Mouse (Mus musculus) ES-CJ7 (cell line): ENCODE measurements around the gene Rbm20.

Experiments
- DNase-seq: peaks from one replicate; pipeline ENCODE4 v3.0.0; 2011; ENCODE audit warnings: low read depth, low spot score

Rbm20 gene

DNA sequence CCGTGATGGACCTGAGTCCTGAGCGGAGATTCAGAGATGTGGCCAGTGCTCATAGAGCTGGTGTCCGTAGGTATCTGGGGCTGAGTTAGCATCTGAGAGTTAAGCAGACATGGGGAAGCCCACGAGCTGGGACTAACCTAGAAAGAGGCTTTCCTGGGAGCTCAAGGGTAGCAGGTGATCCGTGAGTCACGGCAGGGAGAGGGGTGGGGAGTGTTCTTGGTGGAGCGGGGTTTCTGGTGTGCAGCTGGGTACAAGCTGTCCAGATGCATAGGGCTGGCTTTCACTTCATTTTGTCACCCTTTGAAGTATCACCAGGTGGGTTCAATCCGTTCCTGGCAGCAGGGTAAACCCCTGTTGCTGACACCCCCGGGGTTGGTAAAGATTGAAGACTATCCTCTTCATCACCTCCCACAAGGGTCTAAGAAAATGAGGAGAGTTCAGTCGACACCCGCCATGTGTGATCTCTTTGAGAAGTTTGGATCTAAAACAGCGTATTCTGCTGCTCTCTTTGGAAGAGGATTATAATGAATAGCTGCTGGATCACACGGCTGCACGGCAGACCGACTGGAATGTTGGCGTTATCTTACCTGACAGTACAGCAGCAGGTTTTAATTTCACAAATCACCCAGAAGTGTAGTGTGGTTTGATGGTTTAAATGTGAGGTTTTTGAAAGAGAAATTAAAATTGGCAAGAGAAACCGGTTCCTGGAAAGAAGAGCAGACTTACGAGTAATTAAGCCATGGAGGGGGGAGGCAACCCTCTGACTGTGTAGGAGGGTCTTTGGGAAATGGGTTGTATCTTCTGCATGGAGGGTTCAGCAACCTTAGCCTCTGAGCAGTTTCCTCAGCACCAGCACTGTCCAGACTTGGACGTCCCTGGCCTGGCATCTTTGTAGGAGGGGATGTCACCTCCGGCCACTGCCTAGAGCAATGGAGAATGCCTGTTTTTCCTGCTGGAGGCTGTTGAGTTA is 114.9 kb downstream of the Rbm20 start:
- DNase-seq: no peak

DNA sequence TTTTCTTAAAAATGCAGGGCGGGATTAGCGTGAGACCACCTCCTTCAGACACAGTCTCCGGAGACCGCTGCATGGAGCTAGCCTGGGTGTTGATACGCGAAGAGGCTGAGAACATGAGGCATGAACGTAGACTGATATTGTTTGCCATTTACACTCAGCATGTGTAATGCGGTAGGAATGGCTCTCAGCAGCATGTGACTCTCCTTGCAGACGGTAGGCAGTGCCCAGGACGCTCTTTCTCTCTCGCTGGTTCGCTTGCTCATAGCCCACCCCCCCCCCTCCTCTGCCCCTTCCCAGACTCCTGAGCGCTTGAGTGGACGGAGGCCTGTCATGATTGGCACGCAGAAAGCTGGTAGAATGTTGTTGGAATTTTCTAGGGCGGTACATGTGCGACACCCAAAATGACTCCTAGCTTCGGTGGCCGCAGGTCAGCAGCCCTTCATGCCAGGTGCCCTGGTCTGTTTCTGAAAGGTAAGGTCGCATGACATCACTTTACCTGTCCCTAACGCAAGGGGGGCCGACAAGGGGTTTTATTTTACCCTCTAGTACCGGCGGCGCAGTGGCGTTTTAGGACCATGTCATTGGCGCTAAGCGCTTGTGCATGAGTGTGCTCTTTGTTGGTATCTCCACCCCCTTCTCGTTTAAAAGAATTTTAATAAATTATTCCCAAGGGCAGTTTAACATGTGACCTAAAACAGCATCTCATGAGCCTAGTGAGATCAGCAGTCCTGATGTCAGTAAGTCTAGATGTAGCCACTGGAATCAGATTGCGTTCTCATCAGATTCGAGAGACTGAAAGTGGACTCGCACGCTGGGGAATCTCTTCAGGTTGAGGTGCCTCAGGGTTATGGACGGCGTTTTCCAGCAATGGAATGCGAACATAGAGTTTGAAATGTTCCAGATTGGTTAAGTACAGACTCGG is 116.1 kb downstream of the Rbm20 start:
- no peak for DNase-seq

GRCm38 (mm10) chr19:53793994-53794890 is 117.1 kb downstream of the Rbm20 start:
- DNase-seq: no peak

- DNase-seq: no peak
Measured at GRCm38 (mm10) chr19:53794996-53795395, 117.9 kb downstream of the Rbm20 start.

DNA sequence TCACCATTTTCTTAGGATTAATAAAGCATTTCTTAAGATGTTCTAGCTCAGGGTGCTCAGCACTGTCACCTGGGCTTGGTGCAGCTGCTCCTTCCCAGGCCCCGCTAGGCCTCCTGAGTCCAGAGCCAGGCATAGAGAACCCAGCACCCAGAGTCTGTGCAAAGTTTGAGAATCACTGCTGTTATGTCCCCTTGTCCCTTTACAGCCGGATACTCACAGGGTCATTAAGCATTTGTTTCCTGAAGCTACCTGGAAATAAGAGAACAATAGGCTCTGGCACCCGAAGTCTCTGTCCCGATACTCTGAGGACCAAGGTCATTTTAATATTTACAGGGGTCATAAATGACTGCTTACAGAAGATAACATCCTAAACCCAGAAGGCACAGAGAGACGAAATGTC is 118.9 kb downstream of the Rbm20 start:
- DNase-seq: no peak

GRCm38 (mm10) chr19:53797770-53798169 is 120.7 kb downstream of the Rbm20 start:
- DNase-seq: no peak

DNA sequence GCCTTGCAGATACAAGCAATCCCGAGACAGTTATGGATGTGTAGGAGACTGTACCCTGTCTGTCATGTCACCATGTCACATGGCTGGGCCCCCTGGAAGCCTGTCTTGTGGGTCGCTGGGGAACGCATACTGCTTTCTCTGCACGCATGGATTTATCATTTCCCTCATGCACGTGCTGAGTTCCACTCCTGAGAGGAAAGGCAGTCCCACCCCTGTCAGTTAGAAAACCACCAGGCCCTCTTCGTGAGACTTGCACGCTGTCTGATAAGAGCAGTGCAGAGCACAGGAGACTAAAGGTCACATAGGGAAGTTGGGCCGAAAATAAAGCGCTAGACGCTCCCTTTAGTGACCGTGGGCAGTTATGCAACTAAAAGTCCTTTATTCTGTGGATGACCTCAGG is 122.8 kb downstream of the Rbm20 start:
- no peak for DNase-seq

GRCm38 (mm10) chr19:53800365-53800999 is 123.4 kb downstream of the Rbm20 start:
- DNase-seq: no peak

GRCm38 (mm10) chr19:53801380-53801779 is 124.3 kb downstream of the Rbm20 start:
- no peak for DNase-seq

DNA sequence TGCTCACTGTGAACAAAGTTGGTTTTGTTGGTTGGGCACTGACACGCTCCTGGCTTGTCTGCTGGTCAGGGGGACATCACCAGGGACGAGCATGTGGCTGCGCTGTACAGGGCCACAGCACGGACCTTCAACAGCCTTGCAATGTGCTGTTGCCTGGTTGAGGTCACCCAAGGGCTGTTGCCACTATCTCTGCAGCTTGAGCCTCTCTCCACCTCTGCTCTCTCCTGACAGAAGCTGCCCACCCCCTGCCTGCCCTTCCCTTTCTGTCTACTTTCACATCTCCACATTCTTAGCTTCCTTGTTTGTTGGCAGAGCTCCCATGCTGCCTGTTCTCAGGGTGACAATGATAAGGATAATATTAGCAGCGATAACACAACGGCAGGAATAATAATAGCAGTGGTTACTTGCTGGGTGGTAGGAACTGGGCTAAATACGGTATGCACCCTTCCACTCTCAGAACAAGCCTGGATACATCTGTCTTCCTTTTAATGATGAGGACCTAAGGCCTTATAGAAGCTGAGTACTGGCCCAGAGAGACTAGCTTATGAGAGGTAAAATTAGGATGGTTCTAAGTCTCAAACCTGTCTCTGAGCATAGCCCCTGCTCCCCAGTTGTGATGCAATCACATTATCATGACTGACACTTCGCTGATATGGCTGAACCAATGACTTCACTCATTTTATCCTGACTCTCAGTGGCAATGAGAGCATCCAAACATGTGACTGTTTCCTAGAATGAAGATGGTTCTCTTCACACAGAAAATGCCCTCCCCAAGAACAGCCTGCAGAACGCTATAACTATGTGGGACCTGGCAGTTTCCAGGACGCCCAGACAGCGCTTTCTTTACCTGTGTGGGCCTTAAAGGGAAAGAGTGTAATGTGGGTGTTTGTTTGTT is 124.9 kb downstream of the Rbm20 start:
- no peak for DNase-seq

DNA sequence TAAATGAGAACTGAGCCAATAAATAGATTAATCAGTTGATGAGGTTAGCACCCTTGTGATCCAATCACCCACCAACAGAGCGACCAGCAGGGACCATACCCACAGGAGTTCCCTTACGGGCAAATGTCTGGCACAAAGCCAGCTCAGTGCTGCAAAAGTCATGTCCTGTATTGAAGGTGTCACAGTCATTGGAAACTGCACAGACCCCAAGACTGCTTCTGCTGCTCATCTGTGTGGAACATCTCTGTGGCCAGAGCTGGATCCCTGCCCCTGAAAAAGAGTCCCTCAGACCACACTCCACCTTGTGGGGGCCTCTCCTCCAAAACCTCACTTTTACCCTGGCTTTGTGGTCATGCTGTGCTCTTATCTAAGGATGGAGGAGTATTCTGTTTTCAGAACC is 126.8 kb downstream of the Rbm20 start:
- no peak for DNase-seq

DNA sequence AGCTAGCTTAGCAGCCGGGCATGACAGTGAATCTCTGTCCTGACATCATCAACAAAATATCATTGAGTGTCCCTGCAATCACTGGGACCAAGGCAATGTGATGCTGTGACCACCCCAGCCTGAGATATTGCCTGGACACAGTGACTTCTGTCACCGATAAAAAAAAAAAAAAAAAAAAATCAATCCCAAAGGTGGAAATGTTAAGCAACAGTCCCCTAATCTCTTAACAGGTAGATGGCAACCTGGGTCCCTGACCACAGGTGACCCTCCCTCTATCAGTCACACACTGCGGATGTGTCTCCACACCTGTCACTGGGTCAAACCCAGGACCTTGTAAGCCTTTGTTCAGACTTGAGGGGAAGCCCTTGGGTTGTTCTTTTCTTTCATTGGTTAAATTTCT is 128.0 kb downstream of the Rbm20 start:
- no peak for DNase-seq

DNA sequence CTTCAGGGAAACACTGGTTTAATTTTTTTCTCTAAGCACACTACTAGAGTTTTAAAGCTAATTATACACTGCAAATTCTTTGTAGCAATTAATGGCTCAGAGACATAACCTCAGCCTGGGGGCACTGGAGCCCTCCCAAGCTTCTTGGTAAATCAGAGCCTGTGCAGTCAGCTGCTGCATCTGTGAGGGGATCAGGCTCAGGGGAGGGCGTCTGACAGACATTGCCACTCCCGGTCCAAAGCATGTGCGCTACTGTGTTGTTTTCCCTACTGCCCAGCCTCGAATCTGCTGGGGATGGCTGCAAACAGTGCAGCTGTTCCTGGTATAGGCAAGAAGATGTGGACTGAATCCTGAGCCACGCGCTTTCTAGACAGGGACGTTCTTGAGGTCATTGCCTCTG is 129.0 kb downstream of the Rbm20 start:
- no peak for DNase-seq

DNA sequence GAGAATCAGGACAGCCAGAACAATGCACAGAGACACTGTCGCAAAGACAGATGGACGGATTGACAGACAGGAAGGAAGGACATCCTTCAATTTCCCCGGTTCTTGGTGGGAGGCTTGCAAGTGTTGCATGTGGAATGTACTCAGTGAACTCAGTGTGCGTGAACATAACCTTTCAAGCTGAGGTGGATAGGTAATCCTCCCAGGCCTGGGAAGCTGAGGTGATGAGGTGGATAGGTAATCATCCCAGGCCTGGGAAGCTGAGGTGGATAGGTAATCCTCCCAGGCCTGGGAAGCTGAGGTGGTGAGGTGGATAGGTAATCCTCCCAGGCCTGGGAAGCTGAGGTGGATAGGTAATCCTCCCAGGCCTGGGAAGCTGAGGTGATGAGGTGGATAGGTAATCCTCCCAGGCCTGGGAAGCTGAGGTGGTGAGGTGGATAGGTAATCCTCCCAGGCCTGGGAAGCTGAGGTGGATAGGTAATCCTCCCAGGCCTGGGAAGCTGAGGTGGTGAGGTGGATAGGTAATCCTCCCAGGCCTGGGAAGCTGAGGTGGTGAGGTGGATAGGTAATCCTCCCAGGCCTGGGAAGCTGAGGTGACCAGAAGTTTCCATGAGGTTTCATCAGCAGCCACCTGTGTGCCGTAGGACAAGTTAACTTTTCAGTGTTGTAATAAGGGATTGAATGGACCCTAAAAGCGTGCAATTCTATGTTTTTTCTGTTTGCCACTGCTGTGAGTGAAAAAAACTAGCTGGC is 129.6 kb downstream of the Rbm20 start:
- peak; percentile 27 for DNase-seq

GRCm38 (mm10) chr19:53807276-53807801 is 130.2 kb downstream of the Rbm20 start:
- DNase-seq: no peak

- DNase-seq: no peak
Measured at GRCm38 (mm10) chr19:53808041-53808777, 131.1 kb downstream of the Rbm20 start.

DNA sequence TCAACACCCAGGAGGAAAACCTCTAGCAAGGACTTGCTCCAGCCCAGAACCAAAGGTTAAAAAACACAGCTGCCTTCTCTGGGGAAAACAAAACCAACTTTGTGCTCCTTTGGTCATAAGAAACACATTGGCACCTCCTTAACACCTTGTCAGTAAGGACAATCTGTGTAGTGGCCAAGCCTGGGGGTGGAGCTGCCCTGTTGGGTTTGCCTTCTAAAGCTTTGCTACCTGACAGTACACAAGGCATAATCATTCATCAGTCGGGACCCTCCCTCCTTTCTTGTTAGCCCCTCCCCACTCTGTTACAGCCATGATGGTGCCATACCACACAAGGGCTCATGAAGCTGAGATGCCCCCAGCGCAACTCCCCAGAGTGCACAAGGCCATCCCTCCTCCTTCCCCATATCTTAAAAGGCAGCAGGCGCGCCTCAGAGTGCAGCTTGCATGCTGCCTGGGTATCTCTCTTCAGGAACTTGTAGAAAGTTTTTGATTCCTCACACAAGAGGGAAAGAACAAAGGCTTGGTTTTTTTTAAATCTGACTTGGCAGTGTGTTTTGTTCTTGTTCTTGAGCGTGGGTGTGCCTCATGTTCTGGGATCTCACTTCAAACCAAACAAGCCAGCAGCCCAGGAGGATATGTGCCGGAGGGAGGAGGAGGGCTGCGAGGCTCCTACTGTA is 132.2 kb downstream of the Rbm20 start:
- no peak for DNase-seq

GRCm38 (mm10) chr19:53810024-53810423 is 132.9 kb downstream of the Rbm20 start:
- no peak for DNase-seq
